Mouse (Mus musculus): ENCODE results near the gene Mrpl32. TPM values are rescaled to one million over a fixed set of nuclear protein-coding genes. Genes with fewer than 3 reads are reported as not detected.

Gene Mrpl32
- 10 to 100 TPM; 38.5 to 44.0 TPM for total RNA-seq (2021)
- long read RNA-seq, experiment 1, transcript Mrpl32-202 (3 exons, 3,013 nt) = major isoform, 81 of 91 reads
- long read RNA-seq, experiment 1, partial matches to known transcripts = 1 of 91 reads
- long read RNA-seq, experiment 1, other reads (novel, unspliced or antisense) = 5 of 91 reads
- long read RNA-seq, experiment 2, transcript Mrpl32-202 (3 exons, 3,013 nt) = major isoform, 66 of 74 reads
- long read RNA-seq, experiment 2, partial matches to known transcripts = 2 of 74 reads
- long read RNA-seq, experiment 2, other reads (novel, unspliced or antisense) = 3 of 74 reads

GRCm38 (mm10) chr13:14612926-14613529 lies at the start of gene Mrpl32, which contains the start of gene Psma2:
TSS of gene Mrpl32 (minus strand) at chr13:14613165.
TSS of gene Psma2 (plus strand) at chr13:14613240.
- peak; percentile 98 for DNase-seq

GRCm38 (mm10) chr13:14649301-14649700 lies 36.3 kb upstream of the Mrpl32 start:
- DNase-seq = no peak

GRCm38 (mm10) chr13:14639998-14640397 lies 27.0 kb upstream of the Mrpl32 start:
- no peak for DNase-seq

GRCm38 (mm10) chr13:14629726-14630641 lies 17.0 kb upstream of the Mrpl32 start, which contains the start of gene AW209491:
TSS of gene AW209491 (plus strand) at chr13:14630154.
- DNase-seq = peak; percentile 93

- DNase-seq = no peak
Measured at GRCm38 (mm10) chr13:14618724-14619123, 5.8 kb upstream of the Mrpl32 start.

GRCm38 (mm10) chr13:14613553-14613952 lies 588 bp upstream of the Mrpl32 start:
- no peak for DNase-seq

- DNase-seq = no peak
Measured at GRCm38 (mm10) chr13:14612463-14612862, 502 bp downstream of the Mrpl32 start.

- no peak for DNase-seq
Measured at GRCm38 (mm10) chr13:14607616-14608015, 5.3 kb downstream of the Mrpl32 start.

GRCm38 (mm10) chr13:14602744-14603143 lies 10.2 kb downstream of the Mrpl32 start:
- no peak for DNase-seq

- DNase-seq = no peak
Measured at GRCm38 (mm10) chr13:14580392-14580791, 32.6 kb downstream of the Mrpl32 start.

- DNase-seq = no peak
Measured at GRCm38 (mm10) chr13:14574128-14574527, 38.8 kb downstream of the Mrpl32 start.

GRCm38 (mm10) chr13:14561336-14561735 lies 51.6 kb downstream of the Mrpl32 start:
- DNase-seq = no peak

Other genes starting within 250 kb of the Mrpl32 start
- under 1 TPM in 1 of 2 experiments, not detected in 1; 0.11 TPM for gene Hecw1, start 89.9 kb downstream of the Mrpl32 start, total RNA-seq (2021)
- gene Psma2, start 75 bp upstream of the Mrpl32 start, total RNA-seq (2021) = 10 to 100 TPM; 48.5 to 51.4 TPM
- gene AW209491, start 17.0 kb upstream of the Mrpl32 start, total RNA-seq (2021) = 10 to 100 TPM; 10.1 to 11.7 TPM